Mouse (Mus musculus): ENCODE data around the gene Abcf1. TPM values are rescaled to one million over a fixed set of nuclear protein-coding genes. Genes with fewer than 3 reads are reported as not detected.
"Not testable (repeated sequence)": the region's sequence is repeated elsewhere in the genome, so short reads cannot be mapped to it uniquely, and the experiment has no call there.

Abcf1 gene
- polyA plus RNA-seq (2014; fragmentation: Nextera tagmentation; extraction: Ambion mirVana) = 71.1 and 81.1 TPM in 2 replicates

- peak within 1 kb of the TSS; percentile 85 for H3K4me2 ChIP-seq (ENCODE audit: low read depth, low read length)
- H3K9me3 ChIP-seq (ENCODE audit: control insufficient read depth, low read length) = no peaks in the 10 kb centered on the region
- under 1% methylated on average over 68 of the region's 68 CpGs for WGBS
- peak within 1 kb of the TSS; percentile 88 for H3K4me3 ChIP-seq (ENCODE audit: low read depth, low read length)
- H3K4me1 ChIP-seq (ENCODE audit: control insufficient read depth, insufficient read depth, low read length) = peaks cover 13% of the 10 kb centered on the region
- H3K27ac ChIP-seq (ENCODE audit: low read depth, low read length) = peak within 1 kb of the TSS; percentile 69
- peak; percentile 96 for ATAC-seq (ENCODE audit: low read depth)
- H3K27me3 ChIP-seq (ENCODE audit: control insufficient read depth, insufficient read depth, low read length) = no peaks in the 10 kb centered on the region
- peak within 1 kb of the TSS; percentile 47 for H3K9ac ChIP-seq (replicated peaks; ENCODE audit: low read depth, low read length)
- peaks cover 11% of the 10 kb centered on the region; the same call in 1 of the 2 replicates for H3K36me3 ChIP-seq (ENCODE audit: control insufficient read depth, insufficient read depth, low read length)
Measured at GRCm38 (mm10) chr17:35969418-35970389, at the start of gene Abcf1. Gene Abcf1 (minus strand): TSS chr17:35969761.

GRCm38 (mm10) chr17:36018979-36019378, 49.4 kb upstream of the Abcf1 start:
- Histone ChIP-seq H3K27me3 (ENCODE audit: control insufficient read depth, insufficient read depth, low read length) (no peaks in the 10 kb centered on the region), H3K4me2 (ENCODE audit: low read depth, low read length) (no peak overlapping the region), H3K4me3 (ENCODE audit: low read depth, low read length) (no peak overlapping the region), H3K9me3 (ENCODE audit: control insufficient read depth, low read length) (no peaks in the 10 kb centered on the region), H3K4me1 (ENCODE audit: control insufficient read depth, insufficient read depth, low read length) (no peaks in the 10 kb centered on the region), H3K27ac (ENCODE audit: low read depth, low read length) (no peak overlapping the region), H3K9ac (replicated peaks; ENCODE audit: low read depth, low read length) (no peak overlapping the region), H3K36me3 (ENCODE audit: control insufficient read depth, insufficient read depth, low read length) (peaks cover 4% of the 10 kb centered on the region; the same call in 1 of the 2 replicates)
- 74% methylated on average over 2 of the region's 2 CpGs for WGBS
- ATAC-seq (ENCODE audit: low read depth) = no peak

GRCm38 (mm10) chr17:36017046-36017445, 47.5 kb upstream of the Abcf1 start:
- Histone ChIP-seq H3K27me3 (ENCODE audit: control insufficient read depth, insufficient read depth, low read length) (no peaks in the 10 kb centered on the region), H3K27ac (ENCODE audit: low read depth, low read length) (no peak overlapping the region), H3K9ac (replicated peaks; ENCODE audit: low read depth, low read length) (no peak overlapping the region), H3K4me1 (ENCODE audit: control insufficient read depth, insufficient read depth, low read length) (no peaks in the 10 kb centered on the region), H3K36me3 (ENCODE audit: control insufficient read depth, insufficient read depth, low read length) (peaks cover 4% of the 10 kb centered on the region; the same call in 1 of the 2 replicates), H3K4me2 (ENCODE audit: low read depth, low read length) (no peak overlapping the region), H3K9me3 (ENCODE audit: control insufficient read depth, low read length) (no peaks in the 10 kb centered on the region), H3K4me3 (ENCODE audit: low read depth, low read length) (no peak overlapping the region)
- no peak for ATAC-seq (ENCODE audit: low read depth)
- 96% methylated on average over 5 of the region's 5 CpGs for WGBS

- Histone ChIP-seq H3K4me2 (ENCODE audit: low read depth, low read length) (no peak overlapping the region), H3K4me1 (ENCODE audit: control insufficient read depth, insufficient read depth, low read length) (no peaks in the 10 kb centered on the region), H3K36me3 (ENCODE audit: control insufficient read depth, insufficient read depth, low read length) (peaks cover 4% of the 10 kb centered on the region; the same call in 1 of the 2 replicates), H3K9me3 (ENCODE audit: control insufficient read depth, low read length) (no peaks in the 10 kb centered on the region), H3K4me3 (ENCODE audit: low read depth, low read length) (no peak overlapping the region), H3K27ac (ENCODE audit: low read depth, low read length) (no peak overlapping the region), H3K9ac (replicated peaks; ENCODE audit: low read depth, low read length) (no peak overlapping the region), H3K27me3 (ENCODE audit: control insufficient read depth, insufficient read depth, low read length) (no peaks in the 10 kb centered on the region)
- no peak for ATAC-seq (ENCODE audit: low read depth)
- 96% methylated on average over 5 of the region's 5 CpGs for WGBS
Measured at GRCm38 (mm10) chr17:36014977-36015376, 45.4 kb upstream of the Abcf1 start.

- not testable (repeated sequence) for H3K4me1 ChIP-seq (ENCODE audit: control insufficient read depth, insufficient read depth, low read length); H3K9ac ChIP-seq (replicated peaks; ENCODE audit: low read depth, low read length); H3K4me2 ChIP-seq (ENCODE audit: low read depth, low read length); H3K27ac ChIP-seq (ENCODE audit: low read depth, low read length); ATAC-seq (ENCODE audit: low read depth); H3K36me3 ChIP-seq (ENCODE audit: control insufficient read depth, insufficient read depth, low read length); H3K27me3 ChIP-seq (ENCODE audit: control insufficient read depth, insufficient read depth, low read length); H3K9me3 ChIP-seq (ENCODE audit: control insufficient read depth, low read length); H3K4me3 ChIP-seq (ENCODE audit: low read depth, low read length)
- 91% methylated on average over 7 of the region's 7 CpGs for WGBS
Measured at GRCm38 (mm10) chr17:36004409-36004808, 34.8 kb upstream of the Abcf1 start.

GRCm38 (mm10) chr17:36003331-36003730, 33.8 kb upstream of the Abcf1 start:
- no peaks in the 10 kb centered on the region for H3K4me1 ChIP-seq (ENCODE audit: control insufficient read depth, insufficient read depth, low read length)
- no peaks in the 10 kb centered on the region for H3K9me3 ChIP-seq (ENCODE audit: control insufficient read depth, low read length)
- H3K36me3 ChIP-seq (ENCODE audit: control insufficient read depth, insufficient read depth, low read length) = no peaks in the 10 kb centered on the region
- H3K4me3 ChIP-seq (ENCODE audit: low read depth, low read length) = no peak overlapping the region
- no peak overlapping the region for H3K4me2 ChIP-seq (ENCODE audit: low read depth, low read length)
- H3K27ac ChIP-seq (ENCODE audit: low read depth, low read length) = no peak overlapping the region
- H3K9ac ChIP-seq (replicated peaks; ENCODE audit: low read depth, low read length) = no peak overlapping the region
- H3K27me3 ChIP-seq (ENCODE audit: control insufficient read depth, insufficient read depth, low read length) = no peaks in the 10 kb centered on the region
- WGBS = 95% methylated on average over 7 of the region's 7 CpGs
- ATAC-seq (ENCODE audit: low read depth) = no peak

- Histone ChIP-seq H3K36me3 (ENCODE audit: control insufficient read depth, insufficient read depth, low read length) (no peaks in the 10 kb centered on the region), H3K27me3 (ENCODE audit: control insufficient read depth, insufficient read depth, low read length) (no peaks in the 10 kb centered on the region), H3K9me3 (ENCODE audit: control insufficient read depth, low read length) (no peaks in the 10 kb centered on the region), H3K4me1 (ENCODE audit: control insufficient read depth, insufficient read depth, low read length) (no peaks in the 10 kb centered on the region), H3K27ac (ENCODE audit: low read depth, low read length) (no peak overlapping the region), H3K9ac (replicated peaks; ENCODE audit: low read depth, low read length) (no peak overlapping the region), H3K4me3 (ENCODE audit: low read depth, low read length) (no peak overlapping the region), H3K4me2 (ENCODE audit: low read depth, low read length) (no peak overlapping the region)
- WGBS = 97% methylated on average over 6 of the region's 6 CpGs
- no peak for ATAC-seq (ENCODE audit: low read depth)
Measured at GRCm38 (mm10) chr17:36001966-36002365, 32.4 kb upstream of the Abcf1 start.

- no peak for ATAC-seq (ENCODE audit: low read depth)
- H3K27ac ChIP-seq (ENCODE audit: low read depth, low read length) = no peak overlapping the region
- H3K9ac ChIP-seq (replicated peaks; ENCODE audit: low read depth, low read length) = no peak overlapping the region
- H3K4me2 ChIP-seq (ENCODE audit: low read depth, low read length) = no peak overlapping the region
- no peaks in the 10 kb centered on the region for H3K36me3 ChIP-seq (ENCODE audit: control insufficient read depth, insufficient read depth, low read length)
- H3K4me3 ChIP-seq (ENCODE audit: low read depth, low read length) = no peak overlapping the region
- H3K27me3 ChIP-seq (ENCODE audit: control insufficient read depth, insufficient read depth, low read length) = no peaks in the 10 kb centered on the region
- WGBS = 91% methylated on average over 12 of the region's 12 CpGs
- 0 out of 2 replicates have a peak, but pooled peaks cover under 1% of the 10 kb centered on the region for H3K4me1 ChIP-seq (ENCODE audit: control insufficient read depth, insufficient read depth, low read length)
- no peaks in the 10 kb centered on the region for H3K9me3 ChIP-seq (ENCODE audit: control insufficient read depth, low read length)
Measured at GRCm38 (mm10) chr17:36001121-36001897, 31.7 kb upstream of the Abcf1 start.
